Mouse (Mus musculus): ENCODE measurements around the gene Gpm6b. TPM values are rescaled to one million over a fixed set of nuclear protein-coding genes. Genes with fewer than 3 reads are reported as not detected.

The Gpm6b gene
- total RNA-seq, 2 experiments from 2014 or later, result 654 to 678 TPM

Other genes with a start within 250 kb of the Gpm6b start
- gene Gemin8, start 68.5 kb upstream of the Gpm6b start, total RNA-seq (2021), result 10 to 100 TPM; 10.7 to 12.8 TPM
- 10 to 100 TPM; 45.6 to 51.6 TPM for gene Trappc2, start 201.7 kb downstream of the Gpm6b start, total RNA-seq (2021)
- 1 to 10 TPM; 4.6 to 5.6 TPM for gene Ofd1, start 201.8 kb downstream of the Gpm6b start, total RNA-seq (2021)
- 10 to 100 TPM; 31.5 to 37.0 TPM for gene Rab9, start 241.0 kb downstream of the Gpm6b start, total RNA-seq (2021)

Data from left cerebral cortex, postnatal 36 days (tissue).